Mouse (Mus musculus): Measurements from ENCODE around the gene Tmem208.

Tmem208 gene

DNA sequence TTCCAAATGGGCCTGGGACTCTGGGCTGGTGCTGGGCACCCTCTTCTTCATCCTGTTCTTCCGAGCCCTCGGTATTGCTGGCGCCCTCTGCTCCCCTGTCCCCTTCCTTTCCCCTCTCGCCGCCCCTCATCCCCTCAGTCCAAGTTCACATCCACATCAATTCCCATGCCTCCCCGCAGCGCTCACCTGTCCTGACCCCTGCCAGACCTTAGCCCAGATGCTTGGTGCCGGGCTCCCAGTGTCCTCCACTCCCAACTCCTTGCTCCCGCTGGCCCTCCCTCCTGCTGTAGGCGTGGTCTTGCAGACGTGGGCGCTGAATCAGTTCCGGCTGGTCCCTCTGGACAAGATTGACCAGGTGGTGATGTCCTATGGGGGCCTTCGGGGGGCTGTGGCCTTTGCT lies 30.5 kb downstream of the Tmem208 start:
- no peak for DNase-seq

DNA sequence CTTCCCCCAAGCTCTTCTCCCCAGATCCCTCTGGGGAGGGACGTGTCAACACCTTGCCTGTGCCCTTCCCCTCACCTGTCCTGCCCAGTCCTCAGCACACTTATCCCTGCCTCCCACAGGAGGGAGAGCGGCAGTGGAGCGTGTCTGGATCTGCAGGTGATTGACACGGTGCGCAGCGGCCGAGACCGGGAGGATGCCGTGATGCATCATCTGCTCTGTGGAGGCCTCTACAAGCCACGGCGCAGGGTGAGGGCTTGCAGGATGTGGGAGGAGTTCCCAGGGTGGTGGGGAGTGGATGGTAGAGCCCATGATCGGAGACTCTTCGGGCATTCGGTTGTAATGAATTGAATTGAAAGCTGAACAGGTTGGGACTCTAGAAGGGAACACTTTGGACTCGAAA lies 33.1 kb downstream of the Tmem208 start:
- DNase-seq = no peak

DNA sequence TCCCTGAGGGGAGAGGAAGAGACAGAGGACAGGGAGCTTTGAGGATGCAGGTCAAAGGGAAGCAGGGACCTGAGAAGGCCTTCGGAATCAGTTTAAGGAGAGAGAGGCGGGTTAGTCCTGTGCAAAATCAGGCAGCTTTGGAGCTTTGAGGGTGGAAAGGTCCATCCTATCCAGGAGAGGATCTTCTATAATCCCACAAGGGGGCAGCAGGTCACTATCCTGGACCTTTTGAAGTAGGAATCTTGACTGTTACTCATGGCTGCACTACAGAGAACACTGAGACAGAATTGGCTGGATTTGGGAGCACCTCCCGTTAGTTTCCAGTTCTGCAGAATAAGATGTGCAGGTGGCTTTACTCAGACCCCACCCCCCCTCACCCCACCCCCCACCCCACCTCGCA lies 33.5 kb downstream of the Tmem208 start:
- DNase-seq = no peak

DNA sequence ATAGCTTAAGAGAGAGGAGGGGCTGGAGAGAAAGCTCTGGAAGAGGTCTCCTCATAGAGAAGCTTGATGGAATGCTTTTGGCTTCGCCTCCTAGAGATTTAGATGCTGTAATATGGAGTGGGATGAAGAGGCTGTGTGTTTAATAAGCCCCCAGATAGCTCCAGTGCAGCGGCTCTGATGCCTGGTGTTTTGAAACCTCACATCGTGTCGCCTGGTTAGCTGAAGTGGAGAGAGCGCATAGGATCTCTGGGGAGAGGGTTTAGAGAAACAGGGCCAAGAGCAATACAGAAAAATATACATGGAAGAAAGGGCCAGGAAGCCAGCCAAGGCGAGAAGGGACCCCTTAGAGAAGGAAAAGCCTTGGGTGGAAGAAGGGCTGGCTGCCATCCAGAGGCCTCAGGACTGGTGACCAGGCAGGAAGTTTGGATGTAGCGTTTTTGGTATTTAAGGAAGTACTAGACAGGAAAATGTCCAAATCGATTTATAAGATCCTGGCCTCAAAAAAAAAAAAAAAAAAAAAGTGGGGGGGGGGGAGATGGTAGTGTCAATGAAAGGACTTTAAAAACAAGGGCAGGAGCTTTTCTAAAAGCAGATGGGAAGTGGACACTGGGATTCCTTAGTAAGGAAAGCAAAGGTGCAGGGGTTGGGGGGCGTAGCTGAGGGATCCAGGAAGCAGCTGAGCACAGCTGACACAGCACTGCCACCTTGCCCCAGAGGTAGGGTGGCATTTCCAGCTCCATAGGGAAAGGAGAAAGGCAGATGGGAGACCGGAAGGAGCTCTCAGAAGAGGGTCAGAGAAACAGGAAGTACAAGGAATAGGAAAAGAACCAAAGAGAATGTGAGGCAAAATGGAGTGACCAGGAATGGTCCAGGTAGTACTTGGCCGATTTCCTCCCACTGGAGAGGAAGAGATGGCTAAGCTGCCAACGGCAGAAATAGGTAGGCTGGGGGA lies 35.9 kb downstream of the Tmem208 start:
- no peak for DNase-seq

DNA sequence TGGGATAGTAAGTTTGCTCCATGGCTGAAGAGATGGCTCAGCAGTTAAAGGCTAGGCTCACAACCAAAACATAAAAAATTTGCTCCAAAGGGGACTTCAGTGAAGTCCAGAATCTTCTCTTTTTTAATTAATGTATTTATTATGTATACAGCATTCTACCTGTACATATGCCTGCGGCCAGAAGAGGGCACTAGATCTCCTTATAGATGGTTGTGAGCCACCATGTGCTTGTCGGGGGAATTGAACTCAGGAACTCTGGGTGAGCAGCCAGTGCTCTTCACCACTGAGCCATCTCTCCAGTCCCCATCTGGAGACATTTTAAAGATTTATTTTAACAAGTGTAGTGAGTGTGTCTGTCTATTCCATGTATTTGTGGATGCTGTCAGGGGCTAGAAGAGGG lies 41.0 kb downstream of the Tmem208 start:
- DNase-seq = no peak

DNA sequence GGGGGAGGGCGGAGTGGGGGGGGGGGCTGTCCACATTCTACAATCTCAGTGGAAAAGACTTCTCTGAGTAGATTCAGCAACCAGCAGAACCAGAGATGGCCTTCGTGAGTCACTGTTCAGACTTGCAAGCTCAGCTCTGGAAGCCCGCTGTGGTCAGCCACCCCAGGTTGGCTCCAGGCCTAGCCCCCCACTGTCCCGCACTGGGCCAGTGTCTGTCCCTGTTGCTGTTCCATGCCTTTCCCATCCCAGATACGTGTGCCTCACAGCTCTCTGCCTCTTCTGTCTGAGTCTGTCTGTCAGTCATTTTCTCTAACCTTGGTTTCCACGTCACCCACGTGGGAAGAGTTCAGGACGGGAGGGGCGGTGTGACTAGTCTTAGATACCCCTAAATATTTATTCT lies 46.3 kb downstream of the Tmem208 start:
- no peak for DNase-seq

DNA sequence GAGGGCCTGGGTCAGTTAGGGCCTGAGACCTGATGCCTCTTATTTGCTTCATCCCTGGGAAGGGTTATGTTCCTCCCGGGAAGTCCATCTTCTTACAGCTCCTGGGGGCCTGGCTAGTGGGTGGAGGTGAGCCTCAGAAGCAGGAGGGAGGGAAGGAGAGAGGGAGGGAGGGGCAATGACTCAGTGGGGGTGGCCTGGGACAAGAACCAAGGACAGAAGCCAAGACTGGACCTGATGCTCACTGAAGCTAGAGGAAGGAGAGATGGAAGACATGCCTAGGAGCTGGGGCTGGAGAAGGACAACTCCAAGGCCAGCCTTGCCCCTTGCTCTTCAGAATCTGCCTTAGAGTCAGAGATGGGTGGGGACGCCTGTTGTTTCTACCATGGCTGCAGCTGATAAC lies 46.9 kb downstream of the Tmem208 start, which contains the start of gene Plekhg4:
Plekhg4 (plus strand) TSS at position 243 of the 400 bp plus-strand sequence.
- no peak for DNase-seq

DNA sequence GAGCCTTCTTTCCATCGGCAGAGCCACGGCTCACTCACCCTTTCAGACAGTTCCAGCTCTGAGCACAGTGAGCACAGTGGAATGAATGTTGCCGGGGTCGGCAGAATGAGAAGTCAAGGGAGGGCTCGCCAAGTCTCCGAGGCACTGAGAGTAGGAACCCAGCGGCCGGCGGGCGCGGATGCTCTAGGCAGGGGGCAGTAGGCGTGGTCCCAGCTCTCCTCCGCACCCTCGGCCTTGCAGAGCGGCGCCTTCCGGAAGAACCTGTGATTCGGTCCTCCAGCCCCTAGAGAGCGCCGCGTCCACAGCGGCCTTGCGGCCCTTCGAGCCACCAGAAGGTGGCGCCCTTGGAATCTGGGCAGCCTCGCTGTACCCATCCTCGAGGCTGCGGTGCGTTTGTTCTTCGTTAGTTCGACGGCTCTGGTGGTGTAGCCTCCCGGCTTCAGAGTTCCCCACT lies 48.4 kb downstream of the Tmem208 start:
- DNase-seq = no peak

DNA sequence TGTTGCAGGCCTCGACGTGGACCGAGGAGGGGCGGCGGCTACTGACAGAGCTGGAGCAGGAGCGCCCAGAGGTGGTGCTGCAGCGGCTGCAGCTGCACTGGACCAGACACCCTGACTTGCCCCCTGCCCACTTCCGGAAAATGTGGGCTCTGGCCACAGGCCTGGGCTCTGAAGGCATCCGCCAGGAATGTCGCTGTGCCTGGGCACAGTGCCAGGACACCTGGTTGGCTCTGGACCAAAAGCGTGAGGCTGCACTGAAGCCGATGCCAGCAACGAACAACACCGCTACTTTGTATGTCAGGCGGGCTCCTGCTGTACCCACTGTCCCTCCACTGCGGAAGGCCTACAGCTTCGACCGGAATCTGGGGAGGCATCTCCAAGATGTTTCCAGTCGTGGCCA lies 52.5 kb downstream of the Tmem208 start:
- no peak for DNase-seq

DNA sequence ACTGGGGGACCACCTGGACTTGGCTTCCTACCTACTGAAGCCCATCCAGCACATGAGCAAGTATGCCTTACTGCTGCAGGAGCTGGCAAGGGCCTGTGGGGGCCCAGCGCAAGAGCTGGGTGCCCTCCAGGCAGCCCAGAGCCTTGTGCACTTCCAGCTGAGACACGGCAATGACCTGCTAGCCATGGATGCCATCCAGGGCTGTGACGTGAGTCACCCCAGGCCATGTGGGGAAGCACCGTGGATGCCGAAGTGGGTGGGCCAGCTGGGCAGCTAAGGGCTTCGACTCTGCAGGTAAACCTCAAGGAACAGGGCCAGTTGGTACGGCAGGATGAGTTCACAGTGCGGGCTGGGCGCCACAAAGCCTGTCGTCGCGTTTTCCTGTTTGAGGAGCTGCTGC lies 54.2 kb downstream of the Tmem208 start:
- DNase-seq = no peak

DNA sequence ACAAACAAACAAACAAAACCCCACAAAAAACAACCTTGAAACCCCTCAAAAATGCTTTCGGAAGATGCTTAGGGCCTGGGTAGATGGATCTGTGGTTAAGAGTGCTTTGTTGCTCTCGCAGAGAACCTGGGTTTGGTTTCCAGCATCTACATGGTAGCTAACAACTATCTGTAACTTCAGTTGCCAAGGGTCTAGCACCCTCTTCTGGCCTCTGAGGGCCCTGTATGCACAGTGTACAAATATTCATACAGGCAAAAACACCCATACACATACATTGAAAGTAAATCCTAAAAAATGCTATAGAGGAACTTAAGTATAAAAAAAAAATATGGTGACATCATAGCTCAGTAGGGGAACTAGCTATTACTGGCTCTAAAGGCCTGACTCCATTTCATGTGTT lies 57.9 kb downstream of the Tmem208 start:
- DNase-seq = no peak

All from cerebellum, adult 9-10 months (tissue).